Mouse (Mus musculus): ENCODE results near the gene Pars2. TPM values are rescaled to one million over a fixed set of nuclear protein-coding genes. Genes with fewer than 3 reads are reported as not detected.

Pars2 gene
- polyA plus RNA-seq, 1 experiment from 2014 or later = 9.6 TPM

DNA sequence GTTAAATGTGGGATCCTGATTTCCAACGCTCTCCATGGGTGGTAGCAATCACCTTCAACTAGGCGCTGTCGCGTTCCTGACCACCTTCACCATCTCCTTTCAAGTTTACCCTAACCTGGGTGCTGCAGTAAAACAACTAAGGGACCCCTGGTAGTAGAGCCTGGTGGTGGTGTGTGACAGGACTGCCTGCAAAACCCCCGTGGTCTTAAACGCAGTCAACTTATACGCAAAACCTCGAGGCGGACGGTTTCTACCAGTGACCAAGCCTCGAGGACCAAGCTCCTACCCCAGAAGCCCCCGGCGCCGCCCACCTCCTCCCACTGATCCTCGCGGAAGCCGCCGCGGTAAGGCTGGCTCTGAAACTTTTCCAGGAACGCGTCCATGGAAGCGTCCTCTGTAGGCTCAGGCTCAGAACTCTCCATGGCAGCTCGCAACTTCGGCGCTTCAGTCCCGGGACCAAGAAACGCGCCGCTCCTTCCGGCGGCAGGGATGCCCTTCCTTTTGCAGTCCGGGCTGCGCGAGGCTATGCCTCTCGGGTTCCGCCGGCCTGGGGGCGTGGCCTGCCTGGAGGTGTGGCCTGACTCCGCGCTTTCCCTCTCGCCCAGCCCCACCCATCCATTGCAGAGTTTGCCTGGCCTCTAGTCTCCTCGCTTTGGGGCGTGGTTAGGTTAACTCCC lies 27.7 kb downstream of the Pars2 start, which contains the start of gene Ttc4:
Ttc4 (minus strand) TSS at position 503 of the 677 bp plus-strand sequence.
- Histone ChIP-seq H3K27ac (replicated peaks) (no peak within 1 kb of the TSS), H3K4me2 (peak within 1 kb of the TSS; percentile 67), H3K9ac (peak within 1 kb of the TSS; percentile 55), H3K4me3 (peak within 1 kb of the TSS; percentile 53), H3K9me3 (no peaks in the 10 kb centered on the region), H3K36me3 (peaks cover 13% of the 10 kb centered on the region), H3K27me3 (no peaks in the 10 kb centered on the region), H3K4me1 (replicated peaks) (peaks cover 8% of the 10 kb centered on the region)
- peak; percentile 94 for ATAC-seq (ENCODE audit: low FRiP score, low read depth)
- WGBS = under 1% methylated on average over 43 of the region's 43 CpGs

DNA sequence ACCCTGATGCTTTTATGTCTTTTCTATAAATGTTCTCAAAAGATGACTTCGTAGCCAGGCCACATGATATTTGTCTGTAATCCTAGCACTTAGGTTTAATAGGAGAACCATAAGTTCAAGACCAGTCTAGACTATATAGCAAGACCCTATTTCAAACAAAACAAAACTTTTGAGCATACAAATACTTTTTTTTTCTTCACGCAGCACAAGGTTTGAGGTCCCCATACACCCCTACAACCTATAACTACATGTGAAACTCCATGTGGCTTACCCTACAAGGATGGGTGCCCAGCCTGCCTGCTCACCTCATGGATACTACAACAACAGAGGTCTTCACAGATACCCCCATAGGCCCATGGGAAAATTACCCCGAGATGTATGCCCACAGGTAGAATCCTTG lies 28.3 kb downstream of the Pars2 start:
- Histone ChIP-seq H3K27me3 (no peaks in the 10 kb centered on the region), H3K27ac (replicated peaks) (no peak overlapping the region), H3K4me3 (peak overlapping the region; percentile 53), H3K9me3 (no peaks in the 10 kb centered on the region), H3K9ac (no peak overlapping the region), H3K36me3 (peaks cover 11% of the 10 kb centered on the region), H3K4me2 (peak overlapping the region; percentile 67), H3K4me1 (replicated peaks) (peaks cover 8% of the 10 kb centered on the region)
- 49% methylated on average over 3 of the region's 3 CpGs for WGBS
- ATAC-seq (ENCODE audit: low FRiP score, low read depth) = peak; percentile 43

DNA sequence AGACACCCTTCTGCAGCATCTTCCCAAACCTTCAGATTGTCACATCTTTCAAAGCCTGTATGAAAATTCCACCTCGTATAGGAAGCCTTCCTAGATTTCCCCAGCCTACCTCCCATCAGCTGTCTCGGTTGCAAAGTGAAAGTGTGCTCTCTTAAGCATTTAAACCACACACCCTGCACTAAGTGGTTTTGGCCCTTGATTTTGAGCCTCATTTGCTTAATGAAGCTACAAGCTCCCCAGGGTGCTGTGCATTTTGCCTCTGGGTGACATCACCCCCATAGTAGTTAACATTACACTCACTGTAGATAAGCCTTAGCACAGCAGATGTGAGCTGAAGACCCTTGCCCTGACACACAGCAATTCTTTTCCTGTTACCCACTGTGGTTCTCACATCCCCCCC lies 30.1 kb downstream of the Pars2 start:
- 49% methylated on average over 2 of the region's 2 CpGs for WGBS
- Histone ChIP-seq H3K9me3 (no peaks in the 10 kb centered on the region), H3K4me1 (replicated peaks) (peaks cover 8% of the 10 kb centered on the region), H3K4me3 (no peak overlapping the region), H3K4me2 (no peak overlapping the region), H3K27ac (replicated peaks) (no peak overlapping the region), H3K36me3 (peaks cover 7% of the 10 kb centered on the region; the same call in 1 of the 2 replicates), H3K27me3 (no peaks in the 10 kb centered on the region), H3K9ac (no peak overlapping the region)
- ATAC-seq (ENCODE audit: low FRiP score, low read depth) = no peak

DNA sequence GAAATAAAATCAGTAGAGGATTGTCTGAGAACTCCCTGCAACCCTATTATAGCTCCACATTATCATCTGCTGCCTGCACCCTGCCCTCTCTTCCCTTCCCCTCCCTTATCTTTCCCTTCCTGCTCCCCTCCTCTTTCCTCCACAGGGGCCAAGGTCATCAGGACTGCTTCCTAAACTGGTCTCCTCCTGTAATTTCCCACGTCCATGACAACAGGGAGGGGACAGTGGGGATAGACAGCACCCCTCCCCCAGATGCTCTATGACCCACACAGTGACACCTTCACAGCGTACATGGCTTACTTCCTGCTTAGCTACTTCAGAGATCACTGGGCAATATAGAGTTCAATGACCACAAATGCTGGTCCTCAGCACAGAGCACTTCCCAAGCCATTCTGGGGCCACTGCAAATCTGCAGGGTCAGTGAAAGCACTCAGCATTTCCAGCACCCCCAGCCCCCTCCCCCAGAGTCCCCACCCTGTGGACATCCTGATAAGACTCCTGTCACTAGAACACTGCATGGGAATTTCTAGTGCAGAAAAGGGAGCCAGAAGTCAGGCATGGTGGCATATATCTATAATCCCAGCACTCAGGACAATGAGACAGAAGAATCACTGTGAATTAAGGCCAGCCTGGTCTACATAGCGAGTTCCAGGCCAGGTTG lies 37.9 kb downstream of the Pars2 start:
- H3K9ac ChIP-seq = no peak overlapping the region
- WGBS = 58% methylated on average over 3 of the region's 3 CpGs
- no peak overlapping the region for H3K4me3 ChIP-seq
- no peaks in the 10 kb centered on the region for H3K4me1 ChIP-seq (replicated peaks)
- H3K4me2 ChIP-seq = no peak overlapping the region
- H3K27me3 ChIP-seq = no peaks in the 10 kb centered on the region
- no peaks in the 10 kb centered on the region for H3K36me3 ChIP-seq
- no peak overlapping the region for H3K27ac ChIP-seq (replicated peaks)
- no peak for ATAC-seq (ENCODE audit: low FRiP score, low read depth)
- no peaks in the 10 kb centered on the region for H3K9me3 ChIP-seq

DNA sequence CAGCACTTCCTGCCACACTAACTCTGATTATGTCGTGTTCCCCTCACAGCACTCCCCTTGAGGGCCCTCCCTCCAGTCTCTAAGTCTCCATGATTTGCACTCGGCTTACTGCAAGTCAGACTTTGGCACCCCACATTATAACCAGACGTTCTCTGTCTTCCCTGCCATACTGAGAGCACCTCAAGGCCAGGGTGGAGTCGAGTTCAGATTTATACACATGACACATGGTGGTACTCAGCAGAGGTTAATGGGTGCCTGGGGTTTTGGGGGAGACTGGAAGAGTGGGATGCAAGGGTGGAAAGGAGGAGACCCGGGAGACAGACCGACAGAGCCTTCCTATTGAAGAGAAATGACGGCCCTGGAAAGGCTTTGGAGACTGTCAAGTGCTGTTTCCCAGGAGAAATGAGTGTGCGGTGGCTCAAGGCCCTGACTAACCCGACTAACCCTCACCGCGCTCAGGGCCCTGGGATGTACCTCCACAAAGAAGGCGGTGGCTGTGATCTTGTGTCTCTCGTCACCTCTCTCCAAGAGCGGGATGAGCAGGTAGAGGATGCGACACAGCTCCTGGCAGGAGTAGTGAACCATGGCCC lies 43.1 kb downstream of the Pars2 start:
- no peak overlapping the region for H3K9ac ChIP-seq
- H3K4me1 ChIP-seq (replicated peaks) = no peaks in the 10 kb centered on the region
- WGBS = 87% methylated on average over 15 of the region's 15 CpGs
- no peaks in the 10 kb centered on the region for H3K9me3 ChIP-seq
- no peak for ATAC-seq (ENCODE audit: low FRiP score, low read depth)
- no peaks in the 10 kb centered on the region for H3K27me3 ChIP-seq
- no peaks in the 10 kb centered on the region for H3K36me3 ChIP-seq
- no peak overlapping the region for H3K4me2 ChIP-seq
- H3K4me3 ChIP-seq = no peak overlapping the region
- no peak overlapping the region for H3K27ac ChIP-seq (replicated peaks)

DNA sequence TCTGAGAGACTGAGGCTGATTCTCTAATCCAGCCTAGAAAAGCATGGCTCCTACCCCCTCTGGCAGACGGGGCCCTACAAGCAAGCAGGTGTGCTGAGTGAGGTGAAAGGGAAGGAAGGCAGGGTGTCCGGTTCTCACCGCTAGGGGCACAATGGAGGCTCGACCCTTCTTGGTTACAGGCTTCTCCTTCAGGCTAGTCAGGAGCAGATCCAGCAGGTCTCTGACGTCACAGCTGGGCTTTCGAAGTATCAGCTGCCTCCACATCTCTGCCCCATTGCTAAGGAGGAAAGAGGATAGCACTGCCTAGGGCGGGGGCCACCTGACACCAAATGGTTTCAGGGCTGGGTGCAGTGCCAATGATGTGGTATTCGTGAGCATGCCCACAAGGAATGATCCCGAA lies 49.1 kb downstream of the Pars2 start:
- Histone ChIP-seq H3K9ac (no peak overlapping the region), H3K4me3 (no peak overlapping the region), H3K36me3 (no peaks in the 10 kb centered on the region), H3K4me1 (replicated peaks) (peaks cover 33% of the 10 kb centered on the region), H3K9me3 (no peaks in the 10 kb centered on the region), H3K4me2 (no peak overlapping the region), H3K27me3 (no peaks in the 10 kb centered on the region), H3K27ac (replicated peaks) (peak overlapping the region; percentile 70)
- WGBS = 17% methylated on average over 9 of the region's 9 CpGs
- ATAC-seq (ENCODE audit: low FRiP score, low read depth) = 0 out of 2 replicates have a peak, but pooled peaks have one; percentile 32

DNA sequence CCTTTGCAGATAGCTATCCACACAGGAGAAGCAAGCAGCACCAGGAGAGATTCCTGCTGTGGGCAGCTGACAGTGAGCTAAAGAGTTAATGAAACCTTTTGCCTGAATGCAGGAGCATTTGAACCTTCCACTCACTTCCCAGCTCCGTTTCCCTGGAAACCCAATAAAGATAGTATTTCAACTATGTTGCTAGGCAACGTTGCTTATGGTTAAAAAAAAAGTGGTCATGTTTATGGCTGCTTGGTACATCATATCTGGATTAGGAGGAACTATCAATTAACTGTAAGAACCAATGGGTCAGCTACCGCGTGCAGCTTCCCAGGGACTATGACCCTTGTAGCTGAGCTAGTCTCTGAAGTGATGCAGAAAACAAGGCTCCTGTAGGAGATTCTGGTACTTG lies 49.9 kb downstream of the Pars2 start:
- ATAC-seq (ENCODE audit: low FRiP score, low read depth) = no peak
- Histone ChIP-seq H3K27me3 (no peaks in the 10 kb centered on the region), H3K36me3 (no peaks in the 10 kb centered on the region), H3K4me1 (replicated peaks) (peaks cover 40% of the 10 kb centered on the region), H3K9ac (no peak overlapping the region), H3K9me3 (no peaks in the 10 kb centered on the region), H3K4me2 (peak overlapping the region; percentile 16), H3K4me3 (no peak overlapping the region), H3K27ac (replicated peaks) (peak overlapping the region; percentile 70)
- WGBS = 33% methylated on average over 4 of the region's 4 CpGs

DNA sequence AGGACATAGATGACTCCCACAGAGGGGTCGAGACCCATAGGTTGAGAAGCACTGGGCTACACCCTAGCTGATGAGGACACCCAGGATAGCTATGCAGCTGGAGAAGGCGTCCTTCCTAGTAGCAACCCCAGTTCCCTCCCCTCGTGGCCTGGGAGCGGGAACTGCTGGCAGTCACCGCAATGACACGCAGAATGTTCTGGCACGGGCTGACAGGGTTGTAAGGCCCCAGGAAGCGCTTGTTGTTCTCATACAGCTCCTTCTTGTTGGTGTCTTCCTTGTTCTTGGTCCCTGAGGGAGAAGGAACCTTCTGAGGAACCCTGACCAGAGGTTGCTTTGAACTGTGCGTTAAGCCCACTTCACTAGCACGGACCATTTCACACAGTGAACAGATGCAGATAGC lies 53.1 kb downstream of the Pars2 start:
- WGBS = 79% methylated on average over 10 of the region's 10 CpGs
- no peaks in the 10 kb centered on the region for H3K9me3 ChIP-seq
- H3K4me1 ChIP-seq (replicated peaks) = peaks cover 40% of the 10 kb centered on the region
- H3K4me2 ChIP-seq = no peak overlapping the region
- no peaks in the 10 kb centered on the region for H3K36me3 ChIP-seq
- no peaks in the 10 kb centered on the region for H3K27me3 ChIP-seq
- H3K27ac ChIP-seq (replicated peaks) = peak overlapping the region; percentile 74
- H3K9ac ChIP-seq = no peak overlapping the region
- no peak for ATAC-seq (ENCODE audit: low FRiP score, low read depth)
- H3K4me3 ChIP-seq = no peak overlapping the region

DNA sequence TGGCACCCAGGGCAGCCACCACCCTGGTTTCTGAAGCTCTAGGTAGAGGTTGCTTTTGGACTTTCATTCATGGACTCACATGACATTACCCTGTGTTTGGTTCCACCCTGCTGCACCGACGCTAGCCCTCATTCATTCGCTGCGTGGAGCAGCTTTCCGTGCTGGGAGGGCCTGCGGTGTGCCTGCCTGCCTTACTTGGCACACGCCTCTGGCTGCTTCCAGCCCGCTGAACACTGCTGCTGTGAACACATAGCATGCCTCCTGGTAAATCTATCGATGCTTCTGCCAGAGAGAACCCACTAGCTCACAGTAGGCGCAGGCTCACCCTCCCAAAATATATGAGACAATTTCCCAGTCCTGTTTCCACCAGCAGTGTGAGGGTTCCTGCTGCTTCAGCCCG lies 53.5 kb downstream of the Pars2 start:
- 22% methylated on average over 11 of the region's 11 CpGs for WGBS
- Histone ChIP-seq H3K9me3 (no peaks in the 10 kb centered on the region), H3K4me1 (replicated peaks) (peaks cover 40% of the 10 kb centered on the region), H3K4me2 (no peak overlapping the region), H3K9ac (no peak overlapping the region), H3K4me3 (no peak overlapping the region), H3K36me3 (no peaks in the 10 kb centered on the region), H3K27me3 (no peaks in the 10 kb centered on the region), H3K27ac (replicated peaks) (peak overlapping the region; percentile 74)
- peak; percentile 49 for ATAC-seq (ENCODE audit: low FRiP score, low read depth)

Other genes with a start within 250 kb of the Pars2 start
- 7.4 and 11.7 TPM in 2 replicates for gene Pcsk9, start 186.7 kb upstream of the Pars2 start, polyA plus RNA-seq (2015; fragmentation: Nextera tagmentation; extraction: Ambion mirVana)
- gene Bsnd, start 158.8 kb upstream of the Pars2 start, polyA plus RNA-seq (2015; fragmentation: Nextera tagmentation; extraction: Ambion mirVana) = 0.09 TPM in 1 of 2 replicates, not detected in the other
- 5.2 and 7.1 TPM in 2 replicates for gene Dhcr24, start 90.0 kb upstream of the Pars2 start, polyA plus RNA-seq (2015; fragmentation: Nextera tagmentation; extraction: Ambion mirVana)
- not detected in 2 replicates for gene Lexm, start 33.8 kb upstream of the Pars2 start, polyA plus RNA-seq (2015; fragmentation: Nextera tagmentation; extraction: Ambion mirVana)
- gene Ttc22, start 28.6 kb upstream of the Pars2 start, polyA plus RNA-seq (2015; fragmentation: Nextera tagmentation; extraction: Ambion mirVana) = 1.5 and 2.4 TPM in 2 replicates
- 131 and 153 TPM in 2 replicates for gene Ttc4, start 27.9 kb downstream of the Pars2 start, polyA plus RNA-seq (2015; fragmentation: Nextera tagmentation; extraction: Ambion mirVana)
- 0.21 and 1.5 TPM in 2 replicates for gene Mroh7, start 79.9 kb downstream of the Pars2 start, polyA plus RNA-seq (2015; fragmentation: Nextera tagmentation; extraction: Ambion mirVana)
- not detected in 2 replicates for gene Fam151a, start 82.8 kb downstream of the Pars2 start, polyA plus RNA-seq (2015; fragmentation: Nextera tagmentation; extraction: Ambion mirVana)
- gene Acot11, start 153.9 kb downstream of the Pars2 start, polyA plus RNA-seq (2015; fragmentation: Nextera tagmentation; extraction: Ambion mirVana) = 2.1 and 2.4 TPM in 2 replicates

All from hindbrain, embryonic 15.5 days (tissue).